Mouse (Mus musculus): ENCODE data around the gene Nol3.
"Not testable (repeated sequence)": the region's sequence is repeated elsewhere in the genome, so short reads cannot be mapped to it uniquely, and the experiment has no call there.

The Nol3 gene

GRCm38 (mm10) chr8:105289805-105290460, 14.0 kb downstream of the Nol3 start, which contains the start of gene 4931428F04Rik:
Gene 4931428F04Rik (minus strand): TSS chr8:105289864.
- DNase-seq (ENCODE audit: low spot score): no peak

- peak; percentile 86 for DNase-seq (ENCODE audit: low spot score)
These were observed 14.8 kb downstream of the Nol3 start for GRCm38 (mm10) chr8:105290554-105291314.

GRCm38 (mm10) chr8:105291364-105291763, 15.4 kb downstream of the Nol3 start:
- not testable (repeated sequence) for DNase-seq (ENCODE audit: low spot score)

GRCm38 (mm10) chr8:105291802-105292201, 15.9 kb downstream of the Nol3 start:
- DNase-seq (ENCODE audit: low spot score): not testable (repeated sequence)

GRCm38 (mm10) chr8:105292471-105292870, 16.5 kb downstream of the Nol3 start:
- DNase-seq (ENCODE audit: low spot score): no peak

- peak; percentile 8 for DNase-seq (ENCODE audit: low spot score)
These were observed 17.5 kb downstream of the Nol3 start for GRCm38 (mm10) chr8:105293405-105293804.

- no peak for DNase-seq (ENCODE audit: low spot score)
These were observed 18.8 kb downstream of the Nol3 start for GRCm38 (mm10) chr8:105294776-105295175.

- no peak for DNase-seq (ENCODE audit: low spot score)
These were observed 19.3 kb downstream of the Nol3 start for GRCm38 (mm10) chr8:105295256-105295655.

GRCm38 (mm10) chr8:105295895-105296573, 20.1 kb downstream of the Nol3 start, which contains the start of gene Exoc3l:
Gene Exoc3l (minus strand): TSS chr8:105296101.
- peak; percentile 86 for DNase-seq (ENCODE audit: low spot score)

GRCm38 (mm10) chr8:105297511-105298192, 21.7 kb downstream of the Nol3 start, which contains the start of gene E2f4:
Gene E2f4 (plus strand): TSS chr8:105297663.
- DNase-seq (ENCODE audit: low spot score): peak; percentile 93

- DNase-seq (ENCODE audit: low spot score): no peak
These were observed 22.7 kb downstream of the Nol3 start for GRCm38 (mm10) chr8:105298351-105299252.

GRCm38 (mm10) chr8:105299962-105300361, 24.0 kb downstream of the Nol3 start:
- DNase-seq (ENCODE audit: low spot score): no peak

GRCm38 (mm10) chr8:105303396-105303795, 27.5 kb downstream of the Nol3 start:
- no peak for DNase-seq (ENCODE audit: low spot score)

GRCm38 (mm10) chr8:105303874-105304273, 27.9 kb downstream of the Nol3 start:
- DNase-seq (ENCODE audit: low spot score): no peak

- no peak for DNase-seq (ENCODE audit: low spot score)
These were observed 28.6 kb downstream of the Nol3 start for GRCm38 (mm10) chr8:105304325-105305210.

- peak; percentile 63 for DNase-seq (ENCODE audit: low spot score)
These were observed 29.5 kb downstream of the Nol3 start, which contains the start of gene Elmo3 for GRCm38 (mm10) chr8:105305211-105306145. Gene Elmo3 (plus strand): TSS chr8:105305601.

- DNase-seq (ENCODE audit: low spot score): no peak
These were observed 30.3 kb downstream of the Nol3 start for GRCm38 (mm10) chr8:105306146-105306691.

GRCm38 (mm10) chr8:105307670-105308069, 31.7 kb downstream of the Nol3 start:
- no peak for DNase-seq (ENCODE audit: low spot score)

Measured in testis, postnatal 14 days (tissue).